Mouse (Mus musculus) layer of hippocampus, adult 2 months (tissue): ENCODE results near the gene Zhx3. TPM values are rescaled to one million over a fixed set of nuclear protein-coding genes. Genes with fewer than 3 reads are reported as not detected.
A peak's percentile ranks its signal among the peaks of the same experiment; 100 is the strongest.

Experiments
- DNase-seq, 2 experiments: peaks; one replicate each; pipeline ENCODE4 v3.0.0; 2022; ENCODE audit warnings: low spot score in 2 of 2
- H3K27ac ChIP-seq: fragments of 200-600 bp; 2 replicates; pipeline ENCODE4 v1.8.1; 2022
- H3K4me3 ChIP-seq: fragments of 200-600 bp; 2 replicates; pipeline ENCODE4 v1.8.1; 2022; ENCODE audit warnings: mild to moderate bottlenecking
- CTCF ChIP-seq: fragments of 200-600 bp; conservative IDR thresholded peaks from 2 replicates; pipeline ENCODE4 v1.8.1; 2022; ENCODE audit warnings: antibody characterized with exemption, mild to moderate bottlenecking, moderate library complexity
- total RNA-seq, 2 experiments: library from RNA; stranded (reverse); gene quantifications; 2 replicates each; pipeline ENCODE4 v1.2.3; 2021

The Zhx3 gene
- total RNA-seq, 2 experiments from 2014 or later, result 111 to 116 TPM

GRCm38 (mm10) chr2:160725877-160726864 lies 146.6 kb downstream of the Zhx3 start:
- DNase-seq, result no peak

GRCm38 (mm10) chr2:160724536-160724935 lies 148.3 kb downstream of the Zhx3 start:
- DNase-seq, result no peak
- H3K27ac ChIP-seq, result no peak overlapping the region
- TF ChIP-seq CTCF, result no peak
- no peak overlapping the region for H3K4me3 ChIP-seq

More at GRCm38 (mm10) chr2:160725877-160726864, 146.6 kb downstream of the Zhx3 start:
- peak; percentile 50 for TF ChIP-seq CTCF
- H3K27ac ChIP-seq, result no peak overlapping the region
- H3K4me3 ChIP-seq, result no peak overlapping the region

GRCm38 (mm10) chr2:160723613-160724375 lies 149.0 kb downstream of the Zhx3 start:
- no peak overlapping the region for H3K4me3 ChIP-seq
- TF ChIP-seq CTCF, result no peak
- H3K27ac ChIP-seq, result no peak overlapping the region
- DNase-seq, result no peak

GRCm38 (mm10) chr2:160722714-160723113 lies 150.1 kb downstream of the Zhx3 start:
- DNase-seq, result no peak

GRCm38 (mm10) chr2:160718811-160719210 lies 154.0 kb downstream of the Zhx3 start:
- Histone ChIP-seq H3K4me3 (no peak overlapping the region), H3K27ac (peak overlapping the region; percentile 25)
- DNase-seq, result no peak
- no peak for TF ChIP-seq CTCF

More at GRCm38 (mm10) chr2:160722714-160723113, 150.1 kb downstream of the Zhx3 start:
- Histone ChIP-seq H3K4me3 (no peak overlapping the region), H3K27ac (no peak overlapping the region)
- no peak for TF ChIP-seq CTCF

GRCm38 (mm10) chr2:160717269-160717668 lies 155.5 kb downstream of the Zhx3 start:
- peak; percentile 85 for TF ChIP-seq CTCF
- Histone ChIP-seq H3K4me3 (no peak overlapping the region), H3K27ac (no peak overlapping the region)
- no peak for DNase-seq

- no peak for DNase-seq
- Histone ChIP-seq H3K27ac (peak overlapping the region; percentile 50; the same call in 1 of the 2 replicates), H3K4me3 (no peak overlapping the region)
- TF ChIP-seq CTCF, result peak; percentile 32
Observed at GRCm38 (mm10) chr2:160715463-160716030, 157.3 kb downstream of the Zhx3 start.

GRCm38 (mm10) chr2:160707673-160708072 lies 165.1 kb downstream of the Zhx3 start:
- no peak overlapping the region for H3K4me3 ChIP-seq
- no peak for TF ChIP-seq CTCF
- H3K27ac ChIP-seq, result no peak overlapping the region
- DNase-seq, result no peak

- no peak for DNase-seq
- H3K27ac ChIP-seq, result no peak overlapping the region
- TF ChIP-seq CTCF, result no peak
- H3K4me3 ChIP-seq, result no peak overlapping the region
Observed at GRCm38 (mm10) chr2:160702824-160703223, 170.0 kb downstream of the Zhx3 start.

GRCm38 (mm10) chr2:160701603-160702002 lies 171.2 kb downstream of the Zhx3 start:
- no peak overlapping the region for H3K4me3 ChIP-seq
- TF ChIP-seq CTCF, result no peak
- H3K27ac ChIP-seq, result no peak overlapping the region
- DNase-seq, result no peak

GRCm38 (mm10) chr2:160700271-160700670 lies 172.5 kb downstream of the Zhx3 start:
- H3K4me3 ChIP-seq, result no peak overlapping the region
- H3K27ac ChIP-seq, result peak overlapping the region; percentile 43; the same call in 1 of the 2 replicates
- DNase-seq, result no peak
- TF ChIP-seq CTCF, result no peak

Other genes with a start within 250 kb of the Zhx3 start
- 10 to 100 TPM; 79.4 to 83.9 TPM for gene Top1, start 227.1 kb downstream of the Zhx3 start, total RNA-seq
- gene Plcg1, start 141.7 kb downstream of the Zhx3 start, total RNA-seq, result 100 to 1,000 TPM; 103 to 108 TPM
- 1 to 10 TPM in 1 of 2 experiments, under 1 TPM in 1; 0.97 to 1.0 TPM for gene Lpin3, start 7.7 kb upstream of the Zhx3 start, total RNA-seq
- under 1 TPM; 0.28 to 0.29 TPM for gene Emilin3, start 39.3 kb upstream of the Zhx3 start, total RNA-seq
- 10 to 100 TPM; 56.7 to 57.9 TPM for gene Chd6, start 236.1 kb upstream of the Zhx3 start, total RNA-seq